Mouse (Mus musculus): ENCODE data around the gene Qrich1. TPM values are rescaled to one million over a fixed set of nuclear protein-coding genes. Genes with fewer than 3 reads are reported as not detected.

Qrich1 gene
- total and polyA plus RNA-seq, 3 experiments, result 55.6 to 64.2 (median 57.8) TPM

GRCm38 (mm10) chr9:108479241-108479640 is 37.4 kb upstream of the Qrich1 start:
- peaks cover 11% of the 10 kb centered on the region for H3K4me1 ChIP-seq (ENCODE audit: control insufficient read depth, insufficient read depth, low read length)
- H3K79me2 ChIP-seq (replicated peaks; ENCODE audit: control insufficient read depth, insufficient read depth, low read length), result peaks cover 8% of the 10 kb centered on the region
- no peaks in the 10 kb centered on the region for H3K27me3 ChIP-seq (ENCODE audit: control insufficient read depth, insufficient read depth, low read length)
- H3K9ac ChIP-seq (ENCODE audit: low read depth, low read length), result no peak overlapping the region
- intact Hi-C loops (cut with DNase I), result loop anchor here (2.0 kb wide), 2 partner anchors 18 to 38 kb away; partner anchors contain the start of genes Ccdc71, Klhdc8b and Qrich1
- peak overlapping the region; percentile 99 for H3K27ac ChIP-seq
- 25% methylated on average over 11 of the region's 11 CpGs for WGBS
- H3K36me3 ChIP-seq (ENCODE audit: control insufficient read depth, insufficient read depth, low read length), result no peaks in the 10 kb centered on the region
- H3K4me3 ChIP-seq, result peak overlapping the region; percentile 81
- DNase-seq, result peak in 1 of 2 experiments; percentile 71
- no peak for TF ChIP-seq EP300 (IDR thresholded peaks at IDR 0.05; ENCODE audit: insufficient read depth, low read depth, low read length)
- TF ChIP-seq POLR2A (IDR thresholded peaks at IDR 0.05; ENCODE audit: insufficient read depth, low read depth, low read length), result no peak
- no peak for TF ChIP-seq CTCF (IDR thresholded peaks at IDR 0.05)

GRCm38 (mm10) chr9:108479721-108480351 is 36.8 kb upstream of the Qrich1 start, which contains the start of gene Lamb2:
Gene Lamb2 (plus strand): TSS chr9:108479736.
- Histone ChIP-seq H3K4me1 (ENCODE audit: control insufficient read depth, insufficient read depth, low read length) (peaks cover 11% of the 10 kb centered on the region), H3K4me3 (peak within 1 kb of the TSS; percentile 81), H3K36me3 (ENCODE audit: control insufficient read depth, insufficient read depth, low read length) (no peaks in the 10 kb centered on the region), H3K27ac (peak within 1 kb of the TSS; percentile 99), H3K79me2 (replicated peaks; ENCODE audit: control insufficient read depth, insufficient read depth, low read length) (peaks cover 8% of the 10 kb centered on the region), H3K9ac (ENCODE audit: low read depth, low read length) (peak within 1 kb of the TSS; percentile 91), H3K27me3 (ENCODE audit: control insufficient read depth, insufficient read depth, low read length) (no peaks in the 10 kb centered on the region)
- 8% methylated on average over 10 of the region's 10 CpGs for WGBS
- DNase-seq, result peak; percentile 74 to 80
- intact Hi-C loops (cut with DNase I), result loop anchor here (2.0 kb wide), 2 partner anchors 19 to 37 kb away; partner anchors contain the start of genes Ccdc71, Klhdc8b and Qrich1
- TF ChIP-seq POLR2A (IDR thresholded peaks at IDR 0.05; ENCODE audit: insufficient read depth, low read depth, low read length) (peak; percentile 98), CTCF (IDR thresholded peaks at IDR 0.05) (no peak), EP300 (IDR thresholded peaks at IDR 0.05; ENCODE audit: insufficient read depth, low read depth, low read length) (peak; percentile 65; the same call in 1 of the 2 replicates)

- H3K79me2 ChIP-seq (replicated peaks; ENCODE audit: control insufficient read depth, insufficient read depth, low read length), result peaks cover 8% of the 10 kb centered on the region
- H3K36me3 ChIP-seq (ENCODE audit: control insufficient read depth, insufficient read depth, low read length), result no peaks in the 10 kb centered on the region
- H3K27ac ChIP-seq, result peak overlapping the region; percentile 99
- intact Hi-C loops (cut with DNase I), result no loop called here
- TF ChIP-seq EP300 (IDR thresholded peaks at IDR 0.05; ENCODE audit: insufficient read depth, low read depth, low read length), result no peak
- no peak for TF ChIP-seq CTCF (IDR thresholded peaks at IDR 0.05)
- TF ChIP-seq POLR2A (IDR thresholded peaks at IDR 0.05; ENCODE audit: insufficient read depth, low read depth, low read length), result no peak; the same call in 1 of the 2 replicates
- H3K9ac ChIP-seq (ENCODE audit: low read depth, low read length), result peak overlapping the region; percentile 91
- H3K27me3 ChIP-seq (ENCODE audit: control insufficient read depth, insufficient read depth, low read length), result no peaks in the 10 kb centered on the region
- WGBS, result 69% methylated on average over 28 of the region's 28 CpGs
- peaks cover 11% of the 10 kb centered on the region for H3K4me1 ChIP-seq (ENCODE audit: control insufficient read depth, insufficient read depth, low read length)
- DNase-seq, result peak in 1 of 2 experiments; percentile 42
- peak overlapping the region; percentile 81 for H3K4me3 ChIP-seq
Observed at GRCm38 (mm10) chr9:108480813-108481519, 35.6 kb upstream of the Qrich1 start.

- DNase-seq, result peak; percentile 42 to 62
- intact Hi-C loops (cut with DNase I), result no loop called here
- peak overlapping the region; percentile 99 for H3K27ac ChIP-seq
- TF ChIP-seq EP300 (IDR thresholded peaks at IDR 0.05; ENCODE audit: insufficient read depth, low read depth, low read length) (no peak), POLR2A (IDR thresholded peaks at IDR 0.05; ENCODE audit: insufficient read depth, low read depth, low read length) (0 out of 2 replicates have a peak, but pooled peaks have one; percentile 49)
- peak overlapping the region; percentile 91 for H3K9ac ChIP-seq (ENCODE audit: low read depth, low read length)
- peak overlapping the region; percentile 81 for H3K4me3 ChIP-seq
- no peaks in the 10 kb centered on the region for H3K36me3 ChIP-seq (ENCODE audit: control insufficient read depth, insufficient read depth, low read length)
- peaks cover 11% of the 10 kb centered on the region for H3K4me1 ChIP-seq (ENCODE audit: control insufficient read depth, insufficient read depth, low read length)
- H3K79me2 ChIP-seq (replicated peaks; ENCODE audit: control insufficient read depth, insufficient read depth, low read length), result peaks cover 8% of the 10 kb centered on the region
- H3K27me3 ChIP-seq (ENCODE audit: control insufficient read depth, insufficient read depth, low read length), result no peaks in the 10 kb centered on the region
- 60% methylated on average over 19 of the region's 19 CpGs for WGBS
Observed at GRCm38 (mm10) chr9:108481520-108482210, 34.9 kb upstream of the Qrich1 start.

- H3K9ac ChIP-seq (ENCODE audit: low read depth, low read length), result no peak overlapping the region
- H3K27ac ChIP-seq, result no peak overlapping the region; the same call in 1 of the 2 replicates
- intact Hi-C loops (cut with DNase I), result no loop called here
- DNase-seq, result no peak
- H3K27me3 ChIP-seq (ENCODE audit: control insufficient read depth, insufficient read depth, low read length), result no peaks in the 10 kb centered on the region
- 86% methylated on average over 18 of the region's 18 CpGs for WGBS
- no peaks in the 10 kb centered on the region for H3K36me3 ChIP-seq (ENCODE audit: control insufficient read depth, insufficient read depth, low read length)
- 0 out of 2 replicates have a peak, but pooled peaks have one; percentile 27 for TF ChIP-seq POLR2A (IDR thresholded peaks at IDR 0.05; ENCODE audit: insufficient read depth, low read depth, low read length)
- TF ChIP-seq EP300 (IDR thresholded peaks at IDR 0.05; ENCODE audit: insufficient read depth, low read depth, low read length), result no peak
- H3K79me2 ChIP-seq (replicated peaks; ENCODE audit: control insufficient read depth, insufficient read depth, low read length), result peaks cover 8% of the 10 kb centered on the region
- H3K4me3 ChIP-seq, result peak overlapping the region; percentile 2; the same call in 1 of the 2 replicates
- peaks cover 11% of the 10 kb centered on the region for H3K4me1 ChIP-seq (ENCODE audit: control insufficient read depth, insufficient read depth, low read length)
Observed at GRCm38 (mm10) chr9:108483051-108483790, 33.4 kb upstream of the Qrich1 start.
